In genomic region chr7:90282786-90283185, GRCm38 (mm10) we compare ENCODE assay signal across 41 mouse cellular contexts. TPM values are rescaled to one million over a fixed set of nuclear protein-coding genes. Genes with fewer than 3 reads are reported as not detected.
"Had no signal": no experiment of that assay in that cellular context is flagged by ENCODE, and none has a peak within 500 bp of the region (broad histone marks: within the 10 kb centered on the region; RNA-seq: fewer than 3 reads in every experiment).

No protein-coding gene starts in this region.

- H3K4me2 ChIP-seq: heart, embryonic 11.5 days; hindbrain, embryonic 12.5 days; hindbrain, embryonic 14.5 days; intestine, embryonic 15.5 days; kidney, embryonic 15.5 days; limb, embryonic 13.5 days; limb, embryonic 15.5 days; liver, embryonic 12.5 days had no signal

- H3K4me3 ChIP-seq: gastrocnemius, adult 2 months; heart, adult 2 months; hindbrain, embryonic 10.5 days; hindbrain, embryonic 12.5 days; intestine, embryonic 15.5 days; kidney, embryonic 15.5 days; limb, embryonic 13.5 days; limb, embryonic 15.5 days; liver, embryonic 12.5 days had no signal

- H3K4me1 ChIP-seq: hindbrain, embryonic 10.5 days; hindbrain, embryonic 12.5 days; intestine, embryonic 15.5 days; liver, embryonic 12.5 days had no signal

- H3K9ac ChIP-seq: hindbrain, embryonic 12.5 days; hindbrain, embryonic 14.5 days; intestine, embryonic 15.5 days; kidney, embryonic 15.5 days; limb, embryonic 13.5 days; limb, embryonic 15.5 days; liver, embryonic 12.5 days; liver, embryonic 14.5 days had no signal

- ATAC-seq: hindbrain, embryonic 16.5 days; inflammation-experienced regulatory T-cells, adult 6 months; intestine, embryonic 15.5 days; liver, embryonic 12.5 days had no signal

- H3K27me3 ChIP-seq: hindbrain, embryonic 12.5 days; intestine, embryonic 15.5 days; kidney, embryonic 15.5 days; limb, embryonic 13.5 days; limb, embryonic 15.5 days; liver, embryonic 12.5 days had no signal

- H3K27ac ChIP-seq: gastrocnemius, adult 2 months; heart, adult 2 months; hindbrain, embryonic 10.5 days; hindbrain, embryonic 12.5 days; hindbrain, embryonic 14.5 days; intestine, embryonic 15.5 days; kidney, embryonic 15.5 days; kidney, postnatal 0 days; limb, embryonic 15.5 days; liver, embryonic 12.5 days; liver, embryonic 14.5 days had no signal

- DNase-seq: gastrocnemius, adult 2 months; gastrocnemius, postnatal 10 days; gastrocnemius, postnatal 25 days; heart, adult 2 months; heart, postnatal 10 days; heart, postnatal 4 days; kidney, adult 11 months; kidney, adult 2 months; kidney, adult 9 months; kidney, postnatal 14 days; kidney, postnatal 36 days; layer of hippocampus, adult 9-11 months; layer of hippocampus, postnatal 36 days; left cerebral cortex, postnatal 4 days had no signal

- H3K9me3 ChIP-seq: hindbrain, embryonic 10.5 days; hindbrain, embryonic 12.5 days; intestine, embryonic 15.5 days; kidney, embryonic 15.5 days; limb, embryonic 13.5 days; limb, embryonic 15.5 days; liver, embryonic 12.5 days had no signal

- H3K36me3 ChIP-seq: hindbrain, embryonic 10.5 days; hindbrain, embryonic 12.5 days; intestine, embryonic 15.5 days; kidney, embryonic 15.5 days; limb, embryonic 13.5 days; limb, embryonic 15.5 days; liver, embryonic 12.5 days had no signal

RNA-seq across cellular contexts. Expression of gene Ccdc83, which starts 17.2 kb away (rescaled TPM):
- total RNA-seq: gastrocnemius, adult 2 months; gastrocnemius, postnatal 25 days; granulocyte monocyte progenitor cell, adult 5-6 weeks; heart, adult 2 months; heart, postnatal 10 days; heart, postnatal 4 days; layer of hippocampus, adult 18-20 months; layer of hippocampus, adult 8-10 months; layer of hippocampus, postnatal 14 days; layer of hippocampus, postnatal 36 days; left cerebral cortex, adult 18-20 months; left cerebral cortex, adult 8-10 months; left cerebral cortex, postnatal 10 days; left cerebral cortex, postnatal 25 days; left cerebral cortex, postnatal 4 days; liver, adult 2 months had no signal
- polyA plus RNA-seq: heart, embryonic 11.5 days; heart, embryonic 14.5 days; heart, embryonic 16.5 days; hindbrain, embryonic 10.5 days; hindbrain, embryonic 12.5 days; hindbrain, embryonic 14.5 days; hindbrain, embryonic 16.5 days; intestine, embryonic 15.5 days; kidney, adult 2 months; kidney, embryonic 15.5 days; kidney, postnatal 0 days; large intestine, adult 2 months; limb, embryonic 11.5 days; limb, embryonic 13.5 days; limb, embryonic 15.5 days; liver, adult 2 months; liver, embryonic 12.5 days; liver, embryonic 14.5 days; liver, embryonic 16.5 days had no signal

RNA-seq across cellular contexts. Expression of gene Sytl2, which starts 19.3 kb away (rescaled TPM):
- total RNA-seq: granulocyte monocyte progenitor cell, adult 5-6 weeks had no signal
